Mouse (Mus musculus): ENCODE measurements around the gene Gja3.
"Not testable (repeated sequence)": the region's sequence is repeated elsewhere in the genome, so short reads cannot be mapped to it uniquely, and the experiment has no call there.

The Gja3 gene

DNA sequence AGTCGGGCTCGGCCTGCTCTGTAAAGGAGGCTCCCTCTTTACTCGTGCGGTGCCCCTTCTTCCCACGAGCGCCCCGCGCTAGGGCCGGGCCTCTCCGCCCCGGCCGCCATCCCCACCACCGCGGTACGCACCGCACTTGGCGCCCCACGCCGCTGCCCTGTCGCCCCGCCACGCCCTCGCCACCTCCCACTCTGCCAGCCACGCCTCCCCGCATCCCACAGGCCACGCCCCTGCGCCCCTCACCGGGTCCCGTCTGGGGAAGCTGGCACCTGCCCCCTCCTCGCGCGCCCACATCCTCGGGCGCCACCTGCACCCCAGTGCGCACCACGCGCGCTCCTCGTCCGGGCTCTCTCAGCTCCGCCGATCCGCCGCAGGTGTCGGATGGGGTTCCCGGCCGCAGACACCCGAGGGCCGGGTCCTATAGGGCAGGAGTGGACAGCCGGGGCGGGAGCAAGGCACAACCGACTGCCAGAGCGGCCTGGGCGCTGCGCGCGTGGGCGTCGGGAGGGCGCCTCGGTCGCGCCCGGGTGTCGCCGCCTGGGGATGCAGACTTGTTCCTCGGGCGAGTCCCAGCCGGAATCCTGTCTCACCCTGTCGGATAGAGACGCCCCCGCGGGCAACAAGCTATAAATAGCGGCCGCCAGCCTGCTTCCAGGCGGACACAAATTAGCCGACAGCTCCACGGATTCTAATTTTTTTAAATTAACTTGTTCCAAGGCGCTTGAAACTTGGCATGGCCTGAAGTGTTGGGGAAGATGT, at the start of gene Gja3:
TSS of gene Gja3 (minus strand) at position 538 of the 759 bp plus-strand sequence.
- ATAC-seq (ENCODE audit: insufficient number of reproducible peaks, low FRiP score, low TSS enrichment), result no peak

DNA sequence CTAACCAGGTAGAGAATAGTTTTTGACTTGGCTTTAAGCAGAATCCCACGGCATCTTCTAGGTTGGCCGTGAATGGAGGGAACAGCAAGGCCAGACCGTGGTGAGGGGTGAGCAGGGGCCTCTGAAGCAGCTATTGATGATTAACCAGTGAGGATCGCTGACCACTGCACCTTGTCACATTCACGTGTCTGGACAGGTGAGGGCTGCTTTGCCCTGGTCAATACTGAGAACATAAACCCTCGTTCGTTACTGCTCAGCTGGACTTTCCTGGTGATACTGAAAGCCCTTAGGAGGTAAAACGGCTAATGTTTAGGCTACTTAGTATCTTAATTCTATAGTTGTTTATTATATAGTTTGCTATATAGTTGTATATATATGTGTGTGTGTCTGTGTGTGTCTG, 49.2 kb upstream of the Gja3 start:
- no peak for ATAC-seq (ENCODE audit: insufficient number of reproducible peaks, low FRiP score, low TSS enrichment)

DNA sequence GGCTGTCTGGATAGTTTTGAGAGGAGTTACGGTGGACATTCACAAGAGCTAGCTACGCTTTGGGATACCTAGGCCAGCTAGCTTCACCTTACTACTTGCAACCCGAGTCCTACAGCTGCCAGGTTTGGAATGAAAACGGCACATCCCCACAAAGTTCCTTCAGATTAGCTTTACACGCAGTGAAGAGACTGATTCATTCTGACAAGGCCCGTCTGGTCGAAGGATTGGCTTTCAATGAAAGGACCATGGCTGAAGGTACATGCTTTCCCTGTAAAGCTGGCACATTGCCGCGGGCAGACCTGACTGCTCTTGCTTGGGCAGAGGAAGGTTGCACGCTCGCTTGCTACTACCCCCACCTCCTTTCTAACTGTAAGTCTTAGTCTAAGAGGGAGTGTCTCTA, 47.8 kb upstream of the Gja3 start:
- ATAC-seq (ENCODE audit: insufficient number of reproducible peaks, low FRiP score, low TSS enrichment), result no peak

DNA sequence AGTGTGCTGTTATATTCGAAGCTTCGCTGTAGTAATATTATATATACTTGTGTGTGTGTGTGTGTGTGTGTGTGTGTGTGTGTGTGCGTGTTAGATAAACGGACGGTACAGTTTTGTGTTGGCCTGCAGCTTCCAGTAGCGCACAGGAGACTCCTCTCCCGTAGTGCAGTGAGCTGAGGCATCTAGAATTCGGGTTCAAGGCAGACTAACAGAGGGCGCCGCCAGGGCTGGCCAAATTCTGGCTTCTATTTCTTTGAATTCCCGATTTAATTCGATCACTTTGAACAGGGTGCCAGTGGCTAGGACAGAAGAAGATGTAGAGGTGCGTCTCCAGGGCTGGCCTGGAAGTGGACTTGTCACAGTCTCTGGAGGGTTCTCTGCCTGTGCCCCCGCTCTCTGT, 47.2 kb upstream of the Gja3 start:
- no peak for ATAC-seq (ENCODE audit: insufficient number of reproducible peaks, low FRiP score, low TSS enrichment)

DNA sequence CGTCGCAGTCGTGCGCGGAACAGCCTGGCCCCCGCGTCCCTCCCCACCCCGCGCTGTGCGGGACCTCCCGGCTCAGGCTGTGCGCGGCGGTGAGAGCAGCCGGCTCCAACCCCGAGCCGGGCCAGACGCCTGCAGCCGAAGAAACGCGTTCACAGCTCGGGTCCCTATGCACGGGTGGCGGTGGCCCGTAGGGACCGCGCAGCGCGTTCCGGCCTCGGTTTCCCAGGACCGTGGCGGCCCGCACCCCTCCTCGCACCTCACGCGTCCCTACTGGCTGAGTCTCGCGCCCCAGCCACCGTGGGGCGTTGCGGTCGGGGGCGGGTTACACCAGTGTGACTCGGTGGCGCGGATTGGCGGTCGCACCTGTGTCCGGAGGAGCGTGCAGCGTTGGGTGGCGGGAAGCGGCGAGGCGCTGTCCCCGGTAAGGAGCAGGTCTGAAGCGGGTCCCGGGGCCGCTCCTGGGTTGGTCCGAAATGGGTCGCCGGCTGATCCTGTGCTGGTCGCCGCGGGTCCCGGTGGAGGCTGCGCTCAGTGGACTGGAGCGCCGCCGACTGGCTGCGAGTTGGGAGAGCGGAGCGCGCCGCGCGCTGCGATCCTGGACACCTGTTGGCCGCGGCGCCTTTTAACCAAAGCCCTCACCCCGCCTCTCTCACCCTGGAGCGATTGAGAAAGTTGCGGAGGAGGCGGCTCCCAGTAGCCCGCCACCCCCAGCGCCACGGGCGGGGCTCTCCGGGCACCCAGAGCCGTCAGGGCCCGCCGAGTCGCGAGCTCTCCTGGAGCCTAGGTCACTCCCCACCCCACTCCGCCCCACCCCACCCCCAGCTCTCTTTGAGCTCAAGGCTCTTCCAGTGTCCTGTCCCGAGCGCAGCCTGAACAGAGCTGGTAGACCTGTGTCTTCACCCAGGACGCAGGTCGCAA, 46.5 kb upstream of the Gja3 start, which contains the start of gene Gjb2:
TSS of gene Gjb2 (minus strand) at position 597 of the 918 bp plus-strand sequence.
- ATAC-seq (ENCODE audit: insufficient number of reproducible peaks, low FRiP score, low TSS enrichment), result peak; percentile 21

DNA sequence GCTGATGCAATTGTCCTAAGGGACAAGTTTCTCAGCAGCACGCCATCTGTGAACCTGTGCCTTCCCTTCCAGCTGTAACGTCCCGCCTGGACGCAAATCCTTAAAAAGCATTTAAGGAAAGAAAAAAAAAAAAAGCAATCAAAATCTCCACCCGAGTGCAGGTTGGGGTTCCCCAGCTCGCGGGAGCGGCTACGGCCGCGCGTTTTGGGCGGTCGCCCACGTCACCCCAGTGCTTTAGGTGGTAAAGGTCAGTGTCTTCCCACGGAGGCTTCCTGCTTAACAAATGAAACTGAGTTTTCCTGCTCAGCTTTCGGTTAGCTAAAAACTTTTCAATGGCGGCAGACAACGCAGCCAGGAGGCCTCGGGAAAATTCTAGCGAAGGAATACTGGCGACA, 45.8 kb upstream of the Gja3 start:
- no peak for ATAC-seq (ENCODE audit: insufficient number of reproducible peaks, low FRiP score, low TSS enrichment)

DNA sequence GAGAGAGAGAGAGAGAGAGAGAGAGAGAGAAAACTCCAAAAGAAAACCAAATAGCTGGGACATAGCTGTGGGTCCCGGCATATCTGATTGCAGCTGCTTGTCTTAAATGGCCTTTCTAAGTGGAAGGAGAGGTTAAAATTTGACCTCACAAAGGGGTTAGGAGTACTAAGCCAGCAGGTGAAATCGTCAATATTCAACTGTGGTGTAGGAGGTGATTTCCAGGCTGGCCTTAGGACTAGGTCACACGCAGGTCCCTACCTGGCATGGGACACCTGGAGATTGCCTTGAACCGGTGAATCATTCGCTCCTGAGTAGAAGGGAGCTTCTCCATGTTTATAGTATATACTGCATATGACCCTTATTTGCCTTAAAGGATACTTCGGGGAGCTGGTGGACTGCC, 45.2 kb upstream of the Gja3 start:
- no peak for ATAC-seq (ENCODE audit: insufficient number of reproducible peaks, low FRiP score, low TSS enrichment)

DNA sequence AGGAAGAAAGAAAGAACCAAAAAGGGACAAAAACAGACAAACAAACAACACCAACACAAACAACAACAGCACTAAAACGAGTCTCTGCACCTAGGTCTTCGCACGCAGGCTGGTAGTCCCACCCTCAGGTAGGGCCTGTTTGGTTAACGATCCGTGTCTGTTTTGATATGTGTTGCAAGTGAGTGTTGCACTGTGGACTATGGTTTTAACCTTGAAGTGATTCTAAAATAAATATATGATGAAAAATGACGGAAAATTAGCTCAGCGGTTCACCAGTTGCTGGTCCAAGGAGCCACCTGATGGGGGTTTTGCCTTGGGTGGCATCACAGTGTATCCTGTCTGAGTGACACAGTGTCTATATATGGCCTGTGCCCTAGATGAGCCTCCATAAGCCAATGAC, 43.7 kb upstream of the Gja3 start:
- no peak for ATAC-seq (ENCODE audit: insufficient number of reproducible peaks, low FRiP score, low TSS enrichment)

DNA sequence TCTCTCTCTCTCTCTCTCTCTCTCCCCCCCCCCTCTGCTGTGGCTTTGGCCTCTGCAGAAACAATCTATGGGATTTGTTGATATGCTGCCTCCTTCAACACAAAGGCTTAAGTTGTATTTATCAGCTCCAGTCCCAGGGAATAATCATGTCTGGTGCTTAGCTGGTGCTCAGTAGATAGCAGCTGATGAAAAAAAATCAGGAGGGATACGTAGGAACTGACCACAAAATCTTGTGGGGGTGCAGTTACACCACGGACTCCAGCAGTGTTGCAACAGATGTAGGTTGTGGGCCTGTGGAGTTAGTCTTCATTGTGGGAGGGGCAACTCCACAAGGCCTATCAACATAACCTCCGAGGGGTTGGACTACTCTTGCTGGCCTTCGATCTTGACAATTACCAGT, 38.0 kb upstream of the Gja3 start:
- no peak for ATAC-seq (ENCODE audit: insufficient number of reproducible peaks, low FRiP score, low TSS enrichment)

DNA sequence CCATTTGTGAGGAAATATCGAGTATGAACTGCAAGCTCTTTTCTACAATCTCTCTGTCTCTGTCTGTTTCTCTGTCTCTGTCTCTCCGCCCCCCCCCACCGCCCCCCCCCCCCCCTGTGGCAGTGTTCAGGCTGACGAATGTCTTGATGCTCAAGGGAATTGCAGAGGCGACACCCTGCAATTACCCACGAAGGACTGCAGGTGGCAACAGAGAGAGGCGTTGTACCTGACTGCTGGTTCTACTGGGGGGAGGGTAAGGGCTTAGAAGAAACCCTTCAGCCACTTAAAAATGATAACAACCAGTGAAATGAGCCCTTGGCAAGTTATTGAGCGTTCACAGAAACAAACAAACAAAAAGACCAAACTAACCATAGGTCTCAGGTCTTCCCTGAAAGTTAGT, 35.1 kb upstream of the Gja3 start:
- ATAC-seq (ENCODE audit: insufficient number of reproducible peaks, low FRiP score, low TSS enrichment), result no peak

DNA sequence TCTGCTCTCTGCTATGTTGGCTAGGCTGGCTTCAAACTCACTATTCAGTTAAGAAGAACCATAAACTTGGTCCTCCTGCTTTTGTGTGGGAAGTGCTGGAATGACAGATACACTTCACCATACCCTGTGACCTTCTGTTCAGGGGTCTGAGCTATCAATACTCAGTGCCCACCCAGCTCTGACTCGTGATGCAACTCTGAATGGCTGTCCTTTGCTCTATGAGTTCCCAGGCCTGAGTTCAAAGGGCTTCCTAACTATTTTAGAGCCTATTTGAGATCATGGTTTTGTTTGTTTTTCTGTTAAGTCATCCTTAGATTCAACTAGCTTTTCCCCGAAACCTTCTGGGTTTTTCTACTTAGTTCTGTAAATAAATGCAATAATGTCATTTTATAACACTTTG, 32.1 kb upstream of the Gja3 start:
- no peak for ATAC-seq (ENCODE audit: insufficient number of reproducible peaks, low FRiP score, low TSS enrichment)

DNA sequence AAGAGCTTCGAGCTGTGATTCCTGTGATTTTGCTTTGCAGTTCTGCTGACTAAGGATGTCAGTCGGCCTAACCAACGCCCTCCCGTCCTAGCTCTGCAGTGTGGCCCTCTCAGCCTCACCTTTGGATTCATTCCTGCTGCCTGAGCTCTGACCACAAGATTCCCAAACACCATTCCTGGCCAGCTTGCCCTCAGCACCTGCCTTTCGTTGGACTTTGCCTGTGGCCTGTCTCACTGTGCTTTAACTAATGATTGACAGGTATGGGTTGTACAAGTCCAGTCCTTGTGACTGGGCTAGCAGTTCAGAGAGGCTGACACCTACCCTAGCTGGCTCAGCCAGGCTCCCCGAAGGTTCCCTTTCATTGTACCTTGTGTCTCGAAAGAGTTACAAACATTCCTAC, 31.2 kb upstream of the Gja3 start:
- no peak for ATAC-seq (ENCODE audit: insufficient number of reproducible peaks, low FRiP score, low TSS enrichment)

DNA sequence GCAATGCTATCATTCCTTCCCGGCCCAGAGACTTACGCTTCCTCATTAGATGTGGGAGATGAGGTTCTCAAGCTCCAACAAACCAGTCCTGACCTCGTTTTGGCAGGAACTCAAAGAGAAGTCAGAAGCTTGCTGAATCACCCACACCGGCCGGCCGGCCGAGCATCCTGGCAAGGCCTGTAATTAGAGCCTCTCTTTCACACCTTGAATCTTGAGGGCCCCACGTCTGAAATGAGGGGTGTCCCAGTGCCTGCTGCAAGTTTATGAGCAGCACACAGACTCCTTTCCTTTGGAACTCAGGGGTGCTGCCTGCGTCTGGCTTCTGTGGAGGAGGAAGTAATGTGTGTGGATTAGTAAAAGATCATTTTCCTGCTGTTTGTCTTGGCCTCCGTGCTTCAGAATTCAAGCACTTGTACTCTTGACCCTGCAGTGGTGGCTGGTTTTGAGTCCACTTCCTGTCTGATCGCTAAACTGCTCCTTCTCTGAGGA, 26.3 kb upstream of the Gja3 start:
- ATAC-seq (ENCODE audit: insufficient number of reproducible peaks, low FRiP score, low TSS enrichment), result no peak

DNA sequence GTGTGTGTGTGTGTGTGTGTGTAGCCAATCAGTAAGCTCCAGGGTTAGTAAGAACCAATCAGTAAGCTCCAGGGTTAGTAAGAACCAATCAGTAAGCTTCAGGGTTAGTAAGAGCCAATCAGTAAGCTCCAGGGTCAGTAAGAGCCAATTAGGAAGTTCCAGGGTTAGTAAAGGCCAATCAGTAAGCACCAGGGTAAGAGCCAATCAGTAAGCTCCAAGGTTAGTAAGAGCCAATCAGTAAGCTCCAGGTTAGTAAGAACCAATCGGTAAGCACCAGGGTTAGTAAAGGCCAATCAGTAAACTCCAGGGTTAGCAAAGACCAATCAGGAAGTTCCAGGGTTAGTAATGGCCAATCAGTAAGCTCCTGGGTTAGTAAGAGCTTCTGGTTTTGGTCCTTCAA, 25.0 kb upstream of the Gja3 start:
- ATAC-seq (ENCODE audit: insufficient number of reproducible peaks, low FRiP score, low TSS enrichment), result no peak

DNA sequence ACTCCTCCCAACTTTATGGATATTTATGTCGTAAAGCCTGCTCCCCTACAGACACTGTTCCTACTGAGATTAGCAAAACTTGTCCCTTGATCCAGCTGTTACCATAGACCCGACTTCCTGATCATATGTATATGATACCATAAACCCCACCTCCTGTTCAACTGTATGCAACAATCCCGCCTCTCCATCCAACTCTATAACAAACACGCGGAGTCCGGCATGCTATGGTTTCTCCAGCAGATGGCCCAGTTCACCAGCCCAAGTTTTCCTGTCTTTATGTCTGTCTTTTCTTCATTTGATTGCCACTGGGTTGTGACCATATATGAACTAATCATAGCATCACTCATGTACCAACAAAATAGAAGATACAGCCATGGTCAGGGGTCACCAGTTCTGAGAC, 17.6 kb upstream of the Gja3 start:
- ATAC-seq (ENCODE audit: insufficient number of reproducible peaks, low FRiP score, low TSS enrichment), result no peak

DNA sequence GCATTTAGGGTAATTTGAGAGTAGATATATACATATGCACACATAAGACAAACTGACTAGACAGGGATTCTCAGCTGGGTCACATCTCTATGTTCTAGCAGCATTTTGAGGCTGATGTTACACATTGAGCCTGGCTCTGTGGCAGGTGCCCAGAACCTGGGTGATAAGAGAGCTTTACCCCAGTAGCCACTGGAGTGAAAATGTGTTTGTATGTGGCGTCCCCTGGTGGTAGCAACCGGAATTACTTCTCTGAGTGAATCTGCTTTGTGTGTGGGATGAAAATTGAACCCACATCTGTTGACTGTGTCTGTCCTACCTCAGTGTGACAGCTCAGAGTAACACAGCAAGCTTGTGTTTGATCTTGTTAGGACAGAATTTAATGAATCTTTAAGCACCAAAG, 12.0 kb upstream of the Gja3 start:
- not testable (repeated sequence) for ATAC-seq (ENCODE audit: insufficient number of reproducible peaks, low FRiP score, low TSS enrichment)

DNA sequence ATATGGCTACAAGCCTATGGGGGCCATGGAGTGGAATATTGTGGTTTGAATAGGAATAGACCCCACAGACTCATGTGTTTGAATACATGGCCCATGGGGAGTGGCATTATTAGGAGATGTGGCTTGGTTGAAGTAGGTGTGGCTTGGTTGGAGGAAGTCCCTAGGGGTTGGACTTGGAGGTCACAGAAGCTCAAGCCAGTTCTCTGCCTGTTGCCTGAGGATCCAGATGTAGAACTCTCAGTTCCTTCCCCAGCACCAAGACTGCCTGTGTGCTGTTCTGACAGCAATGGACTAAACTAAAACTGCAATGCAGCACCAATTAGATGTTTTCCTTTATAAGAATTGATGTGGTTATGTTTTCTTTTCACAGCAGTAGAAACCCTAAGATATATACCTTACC, 8.2 kb upstream of the Gja3 start:
- ATAC-seq (ENCODE audit: insufficient number of reproducible peaks, low FRiP score, low TSS enrichment), result no peak

DNA sequence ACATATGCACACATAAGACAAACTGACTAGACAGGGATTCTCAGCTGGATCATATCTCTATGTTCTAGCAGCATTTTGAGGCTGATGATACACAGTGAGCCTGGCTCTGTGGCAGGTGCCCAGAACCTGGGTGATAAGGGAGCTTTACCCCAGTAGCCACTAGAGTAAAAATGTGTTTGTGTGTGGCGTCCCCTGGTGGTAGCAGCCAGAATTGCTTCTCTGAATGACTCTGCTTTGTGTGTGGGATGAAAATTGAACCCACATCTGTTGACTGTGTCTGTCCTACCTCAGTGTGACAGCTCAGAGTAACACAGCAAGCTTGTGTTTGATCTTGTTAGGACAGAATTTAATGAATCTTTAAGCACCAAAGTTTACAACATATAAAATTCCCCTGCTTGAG, 2.2 kb upstream of the Gja3 start:
- 0 out of 2 replicates have a peak, but pooled peaks have one; percentile 20 for ATAC-seq (ENCODE audit: insufficient number of reproducible peaks, low FRiP score, low TSS enrichment)

DNA sequence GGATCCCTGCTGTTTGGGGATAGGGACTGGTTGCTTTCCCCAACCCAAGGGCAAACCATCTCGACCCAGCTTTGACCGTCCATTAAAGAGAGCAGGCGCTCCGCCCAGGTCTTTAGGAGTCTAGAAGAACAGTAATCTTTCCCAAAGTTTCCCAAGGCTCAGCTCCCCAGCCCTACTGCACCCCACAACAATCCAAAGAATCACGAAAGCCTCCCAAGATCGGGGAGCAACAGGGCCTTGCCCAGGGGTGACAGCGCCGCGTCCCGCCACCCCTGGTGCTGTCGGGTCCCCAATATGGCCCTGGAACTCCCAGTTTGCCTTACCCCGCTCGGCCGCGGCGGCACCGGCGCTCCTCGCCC, 717 bp downstream of the Gja3 start:
- no peak for ATAC-seq (ENCODE audit: insufficient number of reproducible peaks, low FRiP score, low TSS enrichment)

DNA sequence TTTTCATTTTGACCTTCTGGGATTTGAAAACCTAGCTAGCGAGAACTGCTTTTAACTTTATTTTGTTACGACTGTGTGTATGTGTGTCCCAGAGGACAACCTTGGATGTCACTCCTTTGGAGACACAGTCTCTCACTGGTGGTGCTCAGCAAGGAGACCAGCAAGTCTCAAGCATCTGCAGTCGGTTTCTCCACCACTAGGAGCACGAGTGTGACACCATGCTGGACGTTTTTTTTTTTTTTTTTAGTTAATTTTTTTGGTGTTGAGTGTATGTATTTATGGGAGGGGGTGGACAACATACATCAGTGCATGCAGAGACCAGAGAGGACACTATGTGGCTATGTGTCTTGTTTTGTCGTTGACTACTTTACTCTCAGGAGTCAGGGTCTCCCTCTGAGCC, 5.2 kb downstream of the Gja3 start:
- no peak for ATAC-seq (ENCODE audit: insufficient number of reproducible peaks, low FRiP score, low TSS enrichment)

DNA sequence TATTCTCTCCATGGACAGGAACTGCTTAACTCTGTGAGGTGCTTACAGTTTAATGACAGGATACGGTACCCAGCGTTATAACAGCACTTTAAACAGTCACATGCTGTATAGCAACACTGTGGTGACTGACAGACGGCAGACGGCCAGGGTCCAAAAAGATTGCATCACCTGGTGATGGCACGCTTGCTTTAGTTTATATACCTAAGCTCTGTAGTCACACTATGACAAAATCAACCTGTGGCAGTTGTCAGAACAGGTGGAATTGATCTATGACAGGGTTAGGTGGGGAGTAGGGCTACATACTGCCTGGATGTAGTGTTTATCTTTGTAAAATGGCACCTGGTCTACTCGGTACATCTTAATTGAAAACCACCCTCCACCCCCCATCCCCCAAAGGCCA, 14.0 kb downstream of the Gja3 start:
- ATAC-seq (ENCODE audit: insufficient number of reproducible peaks, low FRiP score, low TSS enrichment), result no peak

DNA sequence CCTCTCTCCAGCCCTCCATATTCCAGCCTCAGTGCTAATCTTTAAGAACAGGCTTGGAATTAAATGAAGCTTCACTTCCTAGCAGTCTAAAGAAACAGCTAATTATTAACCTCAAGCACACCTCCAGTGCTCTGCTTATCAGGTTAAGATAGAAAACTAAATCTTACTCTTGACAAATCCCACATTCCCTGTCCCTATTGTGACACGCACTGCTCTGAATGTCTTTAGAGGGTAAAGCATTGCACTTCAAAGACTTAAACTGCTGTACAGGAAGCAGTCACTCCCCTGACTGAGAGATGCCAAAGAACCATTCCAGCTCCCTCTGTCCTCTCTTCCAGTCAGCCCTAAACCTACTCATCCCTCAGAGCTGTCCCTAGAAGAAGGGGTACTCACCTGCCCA, 16.5 kb downstream of the Gja3 start:
- ATAC-seq (ENCODE audit: insufficient number of reproducible peaks, low FRiP score, low TSS enrichment), result no peak
